ENCODE assay signal across 33 mouse cellular contexts in the genomic region with DNA sequence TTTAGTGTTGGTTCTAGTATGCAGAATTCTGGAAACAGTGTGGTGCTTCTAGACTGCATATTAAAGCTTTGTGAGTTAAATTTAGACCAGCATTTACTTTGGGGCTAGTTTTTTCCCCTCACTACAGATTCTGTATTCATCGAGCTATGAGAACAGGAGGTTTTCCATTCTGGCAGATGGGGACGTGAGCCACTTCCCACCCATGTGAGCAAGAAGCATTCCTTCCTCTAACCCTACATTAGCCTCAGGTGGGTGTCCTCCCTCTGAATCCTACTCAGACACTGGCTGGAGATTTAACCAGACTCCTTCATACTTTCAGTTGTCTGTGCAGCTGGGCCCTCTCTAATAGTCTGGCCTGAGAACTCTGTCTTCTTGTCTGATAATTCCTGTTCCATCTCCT. TPM values are rescaled to one million over a fixed set of nuclear protein-coding genes. Genes with fewer than 3 reads are reported as not detected.
DNase-seq lines count a peak whose midpoint lies in the region; TF ChIP-seq lines count a peak whose summit lies in the region.
"Had no signal": no experiment of that assay in that cellular context is flagged by ENCODE, and none has a peak within 500 bp of the region (broad histone marks: within the 10 kb centered on the region; RNA-seq: fewer than 3 reads in every experiment).

No protein-coding gene starts in this region.

- peak overlapping the region; percentile 24; the same call in 1 of the 2 replicates for H3K27ac ChIP-seq in gastrocnemius, adult 2 months
- H3K27ac ChIP-seq: embryonic facial prominence, embryonic 13.5 days; forebrain, embryonic 10.5 days; forebrain, embryonic 15.5 days; hindbrain, embryonic 12.5 days; kidney, postnatal 0 days; liver, embryonic 14.5 days; macrophage; neural tube, embryonic 15.5 days; stomach, embryonic 15.5 days had no signal

- H3K4me3 ChIP-seq in gastrocnemius, adult 2 months = no peak overlapping the region
- H3K4me3 ChIP-seq: embryonic facial prominence, embryonic 13.5 days; forebrain, embryonic 10.5 days; forebrain, embryonic 15.5 days; hindbrain, embryonic 12.5 days; neural tube, embryonic 15.5 days; stomach, embryonic 15.5 days had no signal

- no peak for DNase-seq in gastrocnemius, adult 2 months
- no peak for DNase-seq in gastrocnemius, postnatal 10 days
- peak; percentile 38 for DNase-seq in layer of hippocampus, adult 9-11 months
- no peak for DNase-seq in layer of hippocampus, postnatal 14 days (ENCODE audit: low spot score in 2 of 2)
- peak; percentile 59 to 65 for DNase-seq in right cerebral cortex, adult 2 months (ENCODE audit: low spot score in 2 of 2)
- no peak for DNase-seq in right cerebral cortex, postnatal 4 days
- DNase-seq in embryo, embryonic 10 days (ENCODE audit: low spot score) = no peak
- DNase-seq: adrenal gland, postnatal 10 days; cerebellum, adult 11 months; cerebellum, adult 9-10 months; cerebellum, postnatal 36 days; gastrocnemius, postnatal 36 days; kidney, adult 8-10 months; kidney, postnatal 4 days; liver; lung, adult 2 months; lung, postnatal 10 days; midbrain, embryonic 14.5 days; retina, postnatal 1 day; thymus, adult 18-20 months; thymus, postnatal 25 days had no signal

- intact Hi-C loops in gastrocnemius, adult 2 months (cut with DNase I) = no loop called here

- TF ChIP-seq CTCF in gastrocnemius, adult 2 months (IDR thresholded peaks at IDR 0.05) = no peak

RNA-seq across cellular contexts. Expression of gene Ctla4, which starts 37.7 kb away (rescaled TPM):
- under 1 TPM in 1 of 2 experiments, not detected in 1; 0.45 TPM for total RNA-seq in gastrocnemius, adult 2 months (2021)
- not detected for total RNA-seq in gastrocnemius, postnatal 10 days (2021)
- total RNA-seq in layer of hippocampus, postnatal 14 days (2021) = not detected
- total RNA-seq: layer of hippocampus, postnatal 10 days; megakaryocyte-erythroid progenitor cell, adult 5-6 weeks; MEL had no signal

Comparison
In these comparisons a context has a peak if more than half of its experiments do, and no peak if none do; other contexts are left out.
1. DNase-seq: peak in layer of hippocampus, adult 9-11 months (single experiment) and right cerebral cortex, adult 2 months (2 of 2); none in gastrocnemius, adult 2 months (single experiment), gastrocnemius, postnatal 10 days (single experiment), layer of hippocampus, postnatal 14 days (0 of 2), right cerebral cortex, postnatal 4 days (single experiment) and embryo, embryonic 10 days (single experiment).